Mouse (Mus musculus) forebrain, embryonic 14.5 days (tissue): ENCODE measurements around the gene Sst. TPM values are rescaled to one million over a fixed set of nuclear protein-coding genes. Genes with fewer than 3 reads are reported as not detected.

ENCODE experiments used
- ATAC-seq: fragments of 200-750 bp; cut with Nextera tagmentation; 2 replicates; pipeline ENCODE4 v1.8.0; 2017; ENCODE audit warnings: mild to moderate bottlenecking, moderate library complexity
- DNase-seq: peaks from one replicate; pipeline ENCODE4 v3.0.0-alpha.2; 2015; ENCODE audit warnings: low spot score
- H3K27ac ChIP-seq: fragments of 300-500 bp; sonication (generic); 2 replicates; pipeline ENCODE4 v1.5.1; 2014; ENCODE audit warnings: low read depth, mild to moderate bottlenecking, control low read depth, low read length, moderate library complexity
- H3K27me3 ChIP-seq: fragments of 300-500 bp; sonication (generic); replicated peaks from 2 replicates; pipeline ENCODE4 v1.6.1; 2014; ENCODE audit warnings: low read length, control low read depth, mixed read lengths; ENCODE audit not compliant: control insufficient read depth, insufficient read depth
- H3K36me3 ChIP-seq: fragments of 300-500 bp; sonication (generic); 2 replicates; pipeline ENCODE4 v1.6.1; 2014; ENCODE audit warnings: low read length, control low read depth; ENCODE audit not compliant: control insufficient read depth, insufficient read depth
- H3K4me1 ChIP-seq: fragments of 300-500 bp; sonication (generic); 2 replicates; pipeline ENCODE4 v1.6.1; 2014; ENCODE audit warnings: antibody characterized with exemption, low read length, control low read depth; ENCODE audit not compliant: control insufficient read depth, insufficient read depth
- H3K4me2 ChIP-seq: fragments of 300-500 bp; sonication (generic); 2 replicates; pipeline ENCODE4 v1.6.1; 2014; ENCODE audit warnings: mild to moderate bottlenecking, control low read depth, low read length
- H3K4me3 ChIP-seq: fragments of 300-500 bp; sonication (generic); 2 replicates; pipeline ENCODE4 v1.5.1; 2014; ENCODE audit warnings: low read depth, low read length, control low read depth
- H3K9ac ChIP-seq: fragments of 300-500 bp; sonication (generic); 2 replicates; pipeline ENCODE4 v1.6.1; 2014; ENCODE audit warnings: mild to moderate bottlenecking, low read length, control low read depth, moderate library complexity
- H3K9me3 ChIP-seq: fragments of 300-500 bp; sonication (generic); replicated peaks from 2 replicates; pipeline ENCODE4 v1.6.1; 2016; ENCODE audit warnings: low read length, control low read depth, mixed read lengths; ENCODE audit not compliant: control insufficient read depth
- WGBS: fragments of 180-500 bp; shearing (Covaris S2); extraction: QIAGEN DNeasy Blood & Tissue Kit; methylation state at CpG from one replicate; pipeline ENCODE4 v1.1.7; 2014; 5-methylcytosine and 5-hydroxymethylcytosine counted together
- polyA plus RNA-seq: library from polyadenylated mRNA; unstranded; fragments of >200 nt; fragmentation: Nextera tagmentation; extraction: Ambion mirVana; gene quantifications from 2 replicates; pipeline ENCODE4 v1.2.1, GENCODE M21; 2014

The Sst gene
- polyA plus RNA-seq, 1 experiment from 2014 or later: 202 TPM

GRCm38 (mm10) chr16:23897486-23897885 is 6.7 kb upstream of the Sst start:
- Histone ChIP-seq H3K36me3 (no peaks in the 10 kb centered on the region), H3K9ac (peak overlapping the region; percentile 48; the same call in 1 of the 2 replicates), H3K4me2 (peak overlapping the region; percentile 53), H3K4me1 (peaks cover 13% of the 10 kb centered on the region), H3K9me3 (no peaks in the 10 kb centered on the region), H3K4me3 (peak overlapping the region; percentile 20; the same call in 1 of the 2 replicates), H3K27me3 (no peaks in the 10 kb centered on the region), H3K27ac (no peak overlapping the region)
- WGBS: 46% methylated on average over 5 of the region's 5 CpGs
- 0 out of 2 replicates have a peak, but pooled peaks have one; percentile 1 for ATAC-seq
- peak; percentile 23 for DNase-seq

GRCm38 (mm10) chr16:23895135-23895534 is 4.4 kb upstream of the Sst start:
- ATAC-seq (no peak), DNase-seq (no peak)
- no peaks in the 10 kb centered on the region for H3K9me3 ChIP-seq
- 89% methylated on average over 3 of the region's 3 CpGs for WGBS
- H3K36me3 ChIP-seq: no peaks in the 10 kb centered on the region
- no peak overlapping the region for H3K9ac ChIP-seq
- peaks cover 10% of the 10 kb centered on the region; the same call in 1 of the 2 replicates for H3K27me3 ChIP-seq
- H3K4me3 ChIP-seq: no peak overlapping the region
- no peak overlapping the region for H3K4me2 ChIP-seq
- H3K4me1 ChIP-seq: peaks cover 13% of the 10 kb centered on the region
- H3K27ac ChIP-seq: no peak overlapping the region

DNA sequence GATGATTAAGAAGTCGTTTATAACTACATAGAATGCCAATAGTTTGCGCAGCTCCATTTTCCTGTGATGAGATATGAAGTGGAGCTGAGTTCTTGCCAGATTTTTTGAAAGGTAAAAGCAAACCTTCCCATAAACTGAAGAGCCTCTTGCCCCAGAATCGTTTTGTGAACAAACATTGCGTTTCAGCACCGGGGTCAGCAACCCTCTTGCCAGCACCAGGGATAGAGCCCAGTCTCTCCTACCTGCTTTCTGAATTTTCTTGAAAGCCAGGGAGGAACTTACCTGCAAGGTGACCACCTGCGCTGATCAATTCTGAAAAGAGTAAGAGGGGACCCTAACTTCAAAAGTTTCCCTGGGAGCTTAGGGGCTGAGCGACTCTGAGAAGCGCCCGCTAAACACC is 607 bp downstream of the Sst start:
- no peaks in the 10 kb centered on the region for H3K36me3 ChIP-seq
- no peak overlapping the region for H3K27ac ChIP-seq
- H3K4me1 ChIP-seq: no peaks in the 10 kb centered on the region
- no peak overlapping the region; the same call in 1 of the 2 replicates for H3K9ac ChIP-seq
- peak overlapping the region; percentile 25 for H3K4me2 ChIP-seq
- ATAC-seq (no peak), DNase-seq (no peak)
- WGBS: 8% methylated on average over 9 of the region's 9 CpGs
- H3K4me3 ChIP-seq: peak overlapping the region; percentile 12
- peaks cover 20% of the 10 kb centered on the region; the same call in 1 of the 2 replicates for H3K27me3 ChIP-seq
- no peaks in the 10 kb centered on the region for H3K9me3 ChIP-seq

GRCm38 (mm10) chr16:23887910-23888579 is 2.7 kb downstream of the Sst start:
- no peak for ATAC-seq
- WGBS: 77% methylated on average over 10 of the region's 10 CpGs

DNA sequence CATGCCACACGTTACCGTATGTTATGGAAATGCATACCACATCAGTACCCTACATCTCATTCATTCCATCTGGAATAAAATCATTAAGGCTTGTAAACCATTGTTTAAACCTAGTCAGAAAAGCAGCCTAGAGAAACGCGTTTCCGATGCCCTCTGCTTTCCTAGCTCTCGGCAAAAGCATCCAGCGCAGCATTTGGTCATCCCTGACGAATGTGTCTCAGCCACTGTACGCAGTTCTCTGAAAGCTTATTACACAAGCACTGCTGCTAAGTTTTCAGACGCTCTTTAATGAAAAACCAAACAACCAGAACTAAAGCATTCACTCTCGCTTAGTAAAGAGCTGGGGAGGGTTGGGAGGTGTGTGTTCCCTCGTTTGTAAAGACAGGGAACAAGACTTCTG is 5.7 kb downstream of the Sst start:
- no peak for DNase-seq

More at GRCm38 (mm10) chr16:23887910-23888579, 2.7 kb downstream of the Sst start:
- Histone ChIP-seq H3K9me3 (no peaks in the 10 kb centered on the region), H3K9ac (no peak overlapping the region), H3K27ac (no peak overlapping the region), H3K4me2 (no peak overlapping the region), H3K4me3 (no peak overlapping the region), H3K4me1 (no peaks in the 10 kb centered on the region), H3K36me3 (no peaks in the 10 kb centered on the region), H3K27me3 (peaks cover 20% of the 10 kb centered on the region; the same call in 1 of the 2 replicates)
- DNase-seq: no peak

DNA sequence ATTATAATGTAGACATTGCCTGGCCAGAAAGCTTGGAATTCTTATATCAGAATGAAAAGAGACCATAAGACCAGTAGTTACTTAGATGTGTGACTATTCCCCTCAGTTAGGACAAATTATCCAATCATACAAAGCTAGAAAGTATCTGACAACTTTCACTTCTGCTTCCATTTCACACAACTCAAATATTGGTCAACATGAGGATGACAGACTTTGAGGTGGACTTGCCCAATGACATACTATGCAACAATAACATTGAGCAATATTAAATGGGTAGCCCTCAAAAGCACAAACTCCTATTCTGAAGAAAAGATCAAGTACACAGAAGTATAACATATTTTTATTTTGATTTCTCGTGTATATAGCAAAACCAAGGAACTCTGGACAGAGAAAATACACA is 35.5 kb downstream of the Sst start:
- 67% methylated on average over 1 of the region's 1 CpGs for WGBS
- Histone ChIP-seq H3K4me3 (no peak overlapping the region), H3K4me2 (no peak overlapping the region), H3K9ac (no peak overlapping the region), H3K27me3 (no peaks in the 10 kb centered on the region), H3K27ac (no peak overlapping the region), H3K36me3 (no peaks in the 10 kb centered on the region), H3K9me3 (no peaks in the 10 kb centered on the region), H3K4me1 (no peaks in the 10 kb centered on the region)
- DNase-seq (no peak), ATAC-seq (no peak)

More for the DNA sequence above, 5.7 kb downstream of the Sst start:
- Histone ChIP-seq H3K27me3 (peaks cover 9% of the 10 kb centered on the region; the same call in 1 of the 2 replicates), H3K9me3 (no peaks in the 10 kb centered on the region), H3K4me1 (no peaks in the 10 kb centered on the region), H3K27ac (no peak overlapping the region), H3K4me2 (no peak overlapping the region), H3K9ac (no peak overlapping the region), H3K4me3 (no peak overlapping the region), H3K36me3 (no peaks in the 10 kb centered on the region)
- no peak for ATAC-seq
- WGBS: 50% methylated on average over 12 of the region's 12 CpGs

GRCm38 (mm10) chr16:23849720-23850119 is 41.0 kb downstream of the Sst start:
- Histone ChIP-seq H3K27me3 (peaks cover 13% of the 10 kb centered on the region), H3K4me2 (no peak overlapping the region), H3K4me3 (no peak overlapping the region), H3K36me3 (no peaks in the 10 kb centered on the region), H3K9me3 (no peaks in the 10 kb centered on the region), H3K9ac (no peak overlapping the region), H3K27ac (no peak overlapping the region), H3K4me1 (no peaks in the 10 kb centered on the region)
- ATAC-seq (no peak), DNase-seq (no peak)

- no peak overlapping the region for H3K9ac ChIP-seq
- H3K4me3 ChIP-seq: no peak overlapping the region
- no peak overlapping the region for H3K27ac ChIP-seq
- no peaks in the 10 kb centered on the region for H3K9me3 ChIP-seq
- peaks cover 16% of the 10 kb centered on the region for H3K27me3 ChIP-seq
- DNase-seq (no peak), ATAC-seq (no peak)
- no peaks in the 10 kb centered on the region for H3K36me3 ChIP-seq
- H3K4me1 ChIP-seq: no peaks in the 10 kb centered on the region
- H3K4me2 ChIP-seq: no peak overlapping the region
Measured at GRCm38 (mm10) chr16:23849176-23849575, 41.6 kb downstream of the Sst start.

DNA sequence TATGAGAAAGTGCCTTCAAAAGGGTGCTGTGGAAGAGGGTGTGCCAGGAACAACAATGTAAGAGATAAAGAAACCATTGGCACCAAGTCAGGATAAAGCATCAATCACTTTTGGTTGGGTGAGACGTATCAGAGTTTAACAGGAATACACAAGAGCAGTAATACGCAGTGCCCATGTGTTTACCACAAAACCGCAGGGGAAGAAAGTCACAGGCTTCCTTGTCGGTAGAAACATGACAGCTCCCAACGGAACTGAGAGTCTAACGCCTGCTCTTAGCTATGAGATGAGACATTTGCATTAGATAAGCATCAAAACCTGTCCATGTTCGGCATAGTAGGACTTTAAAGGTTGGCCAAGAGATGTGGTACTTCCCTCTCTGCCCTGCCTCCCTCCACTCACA is 46.1 kb downstream of the Sst start:
- peaks cover 36% of the 10 kb centered on the region for H3K27me3 ChIP-seq
- no peak overlapping the region for H3K4me2 ChIP-seq
- H3K4me3 ChIP-seq: no peak overlapping the region
- no peaks in the 10 kb centered on the region for H3K4me1 ChIP-seq
- DNase-seq (no peak), ATAC-seq (no peak)
- H3K36me3 ChIP-seq: no peaks in the 10 kb centered on the region
- no peaks in the 10 kb centered on the region for H3K9me3 ChIP-seq
- WGBS: 84% methylated on average over 7 of the region's 7 CpGs
- no peak overlapping the region for H3K9ac ChIP-seq
- H3K27ac ChIP-seq: no peak overlapping the region
